Mouse (Mus musculus): Measurements from ENCODE around the gene Armc5. TPM values are rescaled to one million over a fixed set of nuclear protein-coding genes. Genes with fewer than 3 reads are reported as not detected.

Armc5 gene
- polyA plus RNA-seq, 1 experiment from 2014 or later = 10.2 TPM

DNA sequence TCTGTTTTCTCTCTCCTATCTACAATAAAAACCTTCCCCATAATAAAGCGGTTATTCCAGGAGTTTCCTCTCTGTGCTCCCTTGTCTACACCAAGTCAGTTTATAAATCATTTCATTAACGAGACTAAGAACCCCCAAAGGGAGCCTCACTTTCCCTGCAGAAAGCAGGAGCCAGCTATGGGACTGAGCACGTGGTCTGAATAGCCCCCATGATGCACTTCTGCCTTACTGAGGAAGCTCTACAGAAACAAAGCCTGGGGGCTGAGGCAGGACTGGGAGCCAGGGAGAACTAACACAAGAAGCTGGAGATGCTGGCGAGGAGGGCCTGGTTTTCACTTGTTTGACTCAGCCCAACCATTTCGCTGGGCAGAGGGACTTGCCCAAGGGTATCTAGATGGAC is 46.9 kb downstream of the Armc5 start:
- no peaks in the 10 kb centered on the region for H3K27me3 ChIP-seq (ENCODE audit: control insufficient read depth, insufficient read depth, low read length)
- H3K4me1 ChIP-seq (ENCODE audit: control insufficient read depth, insufficient read depth, low read length) = peaks cover 6% of the 10 kb centered on the region; the same call in 1 of the 2 replicates
- H3K27ac ChIP-seq (replicated peaks; ENCODE audit: low read depth, low read length) = no peak overlapping the region
- DNase-seq = peak; percentile 15
- 47% methylated on average over 5 of the region's 5 CpGs for WGBS
- H3K9me3 ChIP-seq (ENCODE audit: control insufficient read depth, low read length) = no peaks in the 10 kb centered on the region
- H3K36me3 ChIP-seq (ENCODE audit: control insufficient read depth, insufficient read depth, low read length) = peaks cover 29% of the 10 kb centered on the region
- no peak overlapping the region for H3K4me2 ChIP-seq (ENCODE audit: low read length)
- no peak overlapping the region for H3K9ac ChIP-seq (replicated peaks; ENCODE audit: low read length)
- no peak overlapping the region for H3K4me3 ChIP-seq (replicated peaks; ENCODE audit: low read depth, low read length)
- no peak for ATAC-seq (ENCODE audit: low FRiP score, low TSS enrichment)

- Histone ChIP-seq H3K27ac (replicated peaks; ENCODE audit: low read depth, low read length) (no peak overlapping the region), H3K27me3 (ENCODE audit: control insufficient read depth, insufficient read depth, low read length) (no peaks in the 10 kb centered on the region), H3K9me3 (ENCODE audit: control insufficient read depth, low read length) (no peaks in the 10 kb centered on the region), H3K36me3 (ENCODE audit: control insufficient read depth, insufficient read depth, low read length) (peaks cover 24% of the 10 kb centered on the region), H3K4me1 (ENCODE audit: control insufficient read depth, insufficient read depth, low read length) (peaks cover 6% of the 10 kb centered on the region; the same call in 1 of the 2 replicates), H3K9ac (replicated peaks; ENCODE audit: low read length) (no peak overlapping the region), H3K4me2 (ENCODE audit: low read length) (no peak overlapping the region), H3K4me3 (replicated peaks; ENCODE audit: low read depth, low read length) (no peak overlapping the region)
- ATAC-seq (ENCODE audit: low FRiP score, low TSS enrichment) = no peak
- DNase-seq = no peak
- WGBS = 90% methylated on average over 8 of the region's 8 CpGs
These were observed 47.9 kb downstream of the Armc5 start for GRCm38 (mm10) chr7:128285060-128285459.

DNA sequence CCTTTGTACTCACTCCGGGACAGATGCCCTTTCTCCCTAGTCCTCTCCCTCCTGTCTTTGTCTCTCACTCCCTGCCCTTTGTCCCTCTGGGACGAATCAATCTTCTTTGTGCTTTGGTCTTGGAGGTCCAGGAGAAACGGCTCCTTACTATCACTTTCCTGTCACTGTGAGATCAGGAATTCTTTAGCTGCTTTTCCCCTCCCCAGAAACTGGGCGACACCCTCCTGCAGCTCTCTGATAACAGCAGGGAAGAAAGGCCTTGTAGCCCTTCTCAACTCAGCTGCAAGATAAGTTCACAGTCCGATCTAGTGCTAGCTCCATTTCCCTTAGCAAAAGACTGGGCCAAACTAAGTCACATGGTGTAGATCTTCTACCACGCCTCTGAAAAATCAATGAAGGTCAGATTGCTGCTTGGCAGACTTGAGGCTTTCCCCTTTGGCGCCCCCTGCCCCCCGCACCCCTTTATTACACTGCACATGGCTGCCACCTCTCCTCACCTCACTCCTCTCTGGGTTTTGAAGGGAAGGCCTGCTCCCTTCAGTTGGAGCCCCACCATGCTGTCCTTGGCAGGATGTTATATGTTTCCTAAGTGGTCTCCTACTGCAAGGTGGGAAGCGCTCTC is 51.9 kb downstream of the Armc5 start:
- no peak overlapping the region for H3K27ac ChIP-seq (replicated peaks; ENCODE audit: low read depth, low read length)
- H3K4me2 ChIP-seq (ENCODE audit: low read length) = no peak overlapping the region
- H3K9me3 ChIP-seq (ENCODE audit: control insufficient read depth, low read length) = no peaks in the 10 kb centered on the region
- no peak overlapping the region for H3K4me3 ChIP-seq (replicated peaks; ENCODE audit: low read depth, low read length)
- ATAC-seq (ENCODE audit: low FRiP score, low TSS enrichment) (no peak), DNase-seq (peak; percentile 32)
- H3K9ac ChIP-seq (replicated peaks; ENCODE audit: low read length) = no peak overlapping the region
- WGBS = 17% methylated on average over 9 of the region's 9 CpGs
- H3K27me3 ChIP-seq (ENCODE audit: control insufficient read depth, insufficient read depth, low read length) = no peaks in the 10 kb centered on the region
- H3K4me1 ChIP-seq (ENCODE audit: control insufficient read depth, insufficient read depth, low read length) = no peaks in the 10 kb centered on the region
- peaks cover 31% of the 10 kb centered on the region for H3K36me3 ChIP-seq (ENCODE audit: control insufficient read depth, insufficient read depth, low read length)

Small RNAs within 50 kb of the gene (microRNA-seq; reads per million reads assigned to microRNA genes)
- 1.2 reads per million for gene Mir3103

Other genes with a start within 250 kb of the Armc5 start
- gene Pycard, start 243.5 kb upstream of the Armc5 start, polyA plus RNA-seq (2014; fragmentation: Nextera tagmentation; extraction: Ambion mirVana) = 4.4 and 7.5 TPM in 2 replicates
- gene Trim72, start 233.4 kb upstream of the Armc5 start, polyA plus RNA-seq (2014; fragmentation: Nextera tagmentation; extraction: Ambion mirVana) = not detected in 2 replicates
- 0.19 and 0.68 TPM in 2 replicates for gene Itgam, start 174.7 kb upstream of the Armc5 start, polyA plus RNA-seq (2014; fragmentation: Nextera tagmentation; extraction: Ambion mirVana)
- not detected in 2 replicates for gene Gm49368, start 174.7 kb upstream of the Armc5 start, polyA plus RNA-seq (2014; fragmentation: Nextera tagmentation; extraction: Ambion mirVana)
- gene Itgax, start 107.8 kb upstream of the Armc5 start, polyA plus RNA-seq (2014; fragmentation: Nextera tagmentation; extraction: Ambion mirVana) = 0.32 TPM in 1 of 2 replicates, not detected in the other
- gene Itgad, start 83.0 kb upstream of the Armc5 start, polyA plus RNA-seq (2014; fragmentation: Nextera tagmentation; extraction: Ambion mirVana) = not detected in 2 replicates
- gene Cox6a2, start 31.0 kb upstream of the Armc5 start, polyA plus RNA-seq (2014; fragmentation: Nextera tagmentation; extraction: Ambion mirVana) = not detected in 2 replicates
- gene 9130023H24Rik, start 689 bp downstream of the Armc5 start, polyA plus RNA-seq (2014; fragmentation: Nextera tagmentation; extraction: Ambion mirVana) = 9.1 and 11.5 TPM in 2 replicates
- gene Tgfb1i1, start 9.5 kb downstream of the Armc5 start, polyA plus RNA-seq (2014; fragmentation: Nextera tagmentation; extraction: Ambion mirVana) = 10.8 and 20.2 TPM in 2 replicates
- 0.31 TPM in 1 of 2 replicates, not detected in the other for gene Slc5a2, start 28.3 kb downstream of the Armc5 start, polyA plus RNA-seq (2014; fragmentation: Nextera tagmentation; extraction: Ambion mirVana)
- gene BC017158, start 60.8 kb downstream of the Armc5 start, polyA plus RNA-seq (2014; fragmentation: Nextera tagmentation; extraction: Ambion mirVana) = 20.1 and 20.2 TPM in 2 replicates
- gene Rgs10, start 181.4 kb downstream of the Armc5 start, polyA plus RNA-seq (2014; fragmentation: Nextera tagmentation; extraction: Ambion mirVana) = 43.6 and 57.5 TPM in 2 replicates
- 44.1 and 44.7 TPM in 2 replicates for gene Tial1, start 224.4 kb downstream of the Armc5 start, polyA plus RNA-seq (2014; fragmentation: Nextera tagmentation; extraction: Ambion mirVana)